Mouse (Mus musculus) naive thymus-derived CD4-positive, alpha-beta T cell, adult 5 months (primary cell): ENCODE data around the gene Hmgcs1. TPM values are rescaled to one million over a fixed set of nuclear protein-coding genes. Genes with fewer than 3 reads are reported as not detected.

Source experiments
- polyA plus RNA-seq: library from polyadenylated mRNA; unstranded; fragments of 100-300 nt; shearing (Covaris generic); gene quantifications from one replicate; pipeline ENCODE4 v1.2.1, GENCODE M21; 2017

Hmgcs1 gene
- 41.1 TPM for polyA plus RNA-seq

DNA sequence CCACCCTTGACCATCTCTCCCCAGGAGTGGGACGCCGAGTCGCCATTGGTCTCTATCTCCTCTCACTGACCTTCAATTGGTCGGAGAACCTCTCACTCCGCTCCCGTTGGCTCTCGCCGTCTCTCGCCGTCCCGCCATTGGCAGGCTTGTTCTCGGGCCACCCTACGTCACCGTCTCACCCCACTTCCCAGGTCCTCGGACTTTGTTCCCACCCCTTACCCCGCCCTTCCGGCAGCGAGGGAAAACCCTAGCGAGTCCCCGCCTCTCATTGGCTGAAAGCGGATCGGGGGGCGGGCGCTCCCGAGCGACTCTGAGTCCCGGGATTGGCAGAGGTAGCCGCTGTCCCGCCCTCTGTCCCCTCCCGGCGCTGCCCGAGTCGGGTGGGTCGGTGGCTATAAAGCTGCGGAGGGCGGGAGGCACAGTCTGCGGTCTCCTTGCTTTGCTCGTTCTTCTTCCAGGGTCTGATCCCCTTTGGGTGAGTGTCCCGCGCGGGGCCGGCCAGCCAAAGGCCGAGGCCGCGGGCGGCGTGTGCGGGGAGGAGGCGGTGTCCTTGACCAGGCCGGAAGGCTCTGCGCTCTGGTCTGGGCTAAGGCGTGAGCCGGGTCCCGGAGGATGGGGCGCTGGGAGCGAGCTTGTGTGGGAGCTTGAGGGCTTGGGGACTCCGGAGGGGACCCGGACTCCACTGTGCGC is at the start of gene Hmgcs1:
Gene Hmgcs1, plus strand, starts transcription at position 341 of the 690 bp plus-strand sequence.

GRCm38 (mm10) chr13:119755681-119756471 is 65.7 kb downstream of the Hmgcs1 start, which contains the start of gene Nim1k:
Gene Nim1k (minus strand): TSS chr13:119755882.

Other genes with a start within 250 kb of the Hmgcs1 start
- gene 4833420G17Rik, start 227.6 kb upstream of the Hmgcs1 start, polyA plus RNA-seq, result 117 TPM
- 2.9 TPM for gene Tmem267, start 202.3 kb upstream of the Hmgcs1 start, polyA plus RNA-seq
- 0.83 TPM for gene 3110070M22Rik, start 202.0 kb upstream of the Hmgcs1 start, polyA plus RNA-seq
- gene Ccl28, start 66.6 kb upstream of the Hmgcs1 start, polyA plus RNA-seq, result 0.09 TPM
- gene Nim1k, start 65.5 kb downstream of the Hmgcs1 start, polyA plus RNA-seq, result 0.39 TPM
- gene Zfp131, start 100.5 kb downstream of the Hmgcs1 start, polyA plus RNA-seq, result 53.2 TPM
- not detected for gene AF067063, start 139.8 kb downstream of the Hmgcs1 start, polyA plus RNA-seq
- gene D13Ertd608e, start 145.6 kb downstream of the Hmgcs1 start, polyA plus RNA-seq, result not detected
- gene Tcstv1, start 204.4 kb downstream of the Hmgcs1 start, polyA plus RNA-seq, result not detected
- not detected for gene Gm21761, start 238.9 kb downstream of the Hmgcs1 start, polyA plus RNA-seq